Mouse (Mus musculus): ENCODE data around the gene Lama4.

Lama4 gene

DNA sequence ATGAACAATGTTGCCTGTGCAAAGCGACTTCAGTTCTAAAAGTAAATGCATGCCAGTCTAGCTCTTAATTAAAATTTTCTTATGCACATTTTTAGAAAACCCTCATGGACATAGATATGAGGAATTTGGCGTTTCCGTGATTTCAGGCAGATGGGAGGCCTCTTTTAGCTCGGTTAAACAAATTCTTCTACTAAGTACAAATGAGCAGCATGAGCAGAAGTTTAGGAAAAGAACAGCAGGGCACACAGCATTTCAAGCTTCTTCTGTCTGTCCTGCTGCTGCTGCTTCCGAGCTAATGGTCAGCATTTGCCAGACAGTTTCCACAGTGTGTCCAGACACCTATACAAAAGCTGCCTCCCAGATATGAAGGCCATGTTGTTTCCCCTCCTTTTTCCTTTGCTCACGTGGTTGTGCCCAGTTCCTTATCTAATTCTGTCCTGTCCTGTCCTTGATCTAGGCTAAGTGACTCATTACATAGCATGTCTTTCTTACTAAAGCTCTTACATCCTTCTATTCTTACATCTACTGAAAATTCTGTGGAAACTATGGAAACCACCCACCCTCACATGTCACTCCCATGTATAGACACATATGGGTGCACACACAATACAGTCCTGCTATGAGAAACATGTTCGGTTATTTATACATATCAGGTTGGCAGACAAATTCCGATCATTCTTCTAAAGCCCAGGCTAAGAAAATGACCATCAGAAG, 84.4 kb downstream of the Lama4 start:
- in situ Hi-C loops (cut with MboI, MseI): loop anchor here in 1 of 2 experiments (10.0 to 25.0 kb wide), 2 partner anchors 515 to 1962 kb away; no protein-coding TSS in a partner anchor

DNA sequence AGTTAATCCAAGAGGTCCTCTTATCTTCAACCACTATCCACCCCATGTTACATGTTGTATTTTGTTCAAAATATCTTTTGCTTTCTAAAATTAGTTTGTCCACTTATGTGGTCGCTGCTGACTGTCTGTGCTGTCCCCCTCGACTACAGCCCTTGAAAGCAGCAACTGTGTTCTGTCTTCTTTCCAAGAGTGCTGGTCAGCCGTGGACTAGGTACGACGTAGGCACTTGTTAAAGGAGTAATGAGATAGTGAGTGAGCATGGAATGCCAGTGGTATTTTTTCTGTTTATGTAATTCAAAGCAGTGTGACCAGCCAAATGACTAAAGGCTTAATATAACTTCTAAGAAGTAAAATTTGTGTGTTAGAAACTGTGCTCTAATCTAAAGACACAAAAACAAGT, 90.7 kb downstream of the Lama4 start:
- in situ Hi-C loops (cut with MboI, MseI): loop anchor here in 1 of 2 experiments (10.0 to 25.0 kb wide), 2 partner anchors 521 to 1969 kb away; no protein-coding TSS in a partner anchor

DNA sequence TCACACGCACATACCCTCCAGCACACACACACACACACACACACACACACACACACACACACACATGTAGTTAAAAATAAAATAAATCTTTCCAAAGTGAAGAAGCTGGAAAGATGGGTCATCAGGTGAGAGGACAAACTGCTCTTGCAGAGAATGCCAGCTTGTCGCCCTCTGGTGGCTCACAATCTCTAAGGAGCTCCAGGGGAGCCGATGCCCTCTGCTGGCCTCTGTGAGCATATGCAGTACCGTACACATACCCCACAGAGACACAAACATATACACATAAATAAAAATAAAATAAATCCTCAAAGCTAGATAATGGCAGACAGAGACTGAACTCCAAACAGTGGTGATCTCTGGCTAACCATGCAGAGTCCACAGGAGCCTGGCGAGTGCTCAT, 99.4 kb downstream of the Lama4 start:
- in situ Hi-C loops (cut with MboI, MseI): loop anchor here in 1 of 2 experiments (25.0 kb wide), 1 partner anchor 1977 kb away; no protein-coding TSS in a partner anchor

DNA sequence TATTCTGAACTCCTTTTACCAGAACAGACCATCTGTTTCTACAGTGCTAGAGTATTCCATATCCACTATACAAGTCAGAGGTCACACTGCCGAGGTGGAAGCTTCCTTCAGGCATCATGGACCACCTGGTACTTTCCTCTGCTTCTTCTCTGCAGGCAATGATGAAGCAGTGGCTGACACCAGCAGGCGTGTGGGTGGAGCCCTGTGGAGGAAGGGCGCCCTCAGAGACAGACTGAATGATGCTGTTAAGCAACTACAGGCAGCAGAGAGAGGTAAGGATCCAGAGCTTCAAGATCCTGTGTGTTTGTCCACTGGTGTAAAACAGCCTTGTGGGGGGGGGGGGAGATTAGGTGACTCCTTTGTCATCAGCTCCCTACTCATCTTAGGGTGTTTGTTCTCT, 100.1 kb downstream of the Lama4 start:
- in situ Hi-C loops (cut with MboI, MseI): loop anchor here in 1 of 2 experiments (25.0 kb wide), 1 partner anchor 1978 kb away; no protein-coding TSS in a partner anchor

DNA sequence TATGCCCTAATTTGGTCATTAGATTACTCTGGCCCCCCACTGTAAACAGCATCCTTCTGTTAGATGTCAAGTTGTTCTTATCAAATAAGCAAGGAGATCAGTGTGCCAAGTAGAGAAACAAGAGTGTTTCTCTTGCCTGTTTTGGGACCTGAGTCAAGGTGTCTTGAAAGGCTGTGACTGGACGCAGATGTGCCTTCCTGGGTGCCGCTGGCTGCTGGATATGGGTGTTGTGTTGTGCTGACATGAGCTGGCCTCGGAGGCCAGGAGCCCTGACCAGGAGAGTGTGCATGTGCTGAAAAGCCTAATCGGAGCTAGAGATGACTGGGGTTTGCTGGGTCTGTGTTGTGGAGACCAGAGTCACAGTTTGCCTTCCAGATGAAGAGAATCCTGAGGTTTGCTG, 100.7 kb downstream of the Lama4 start:
- in situ Hi-C loops (cut with MboI, MseI): loop anchor here in 1 of 2 experiments (25.0 kb wide), 1 partner anchor 1979 kb away; no protein-coding TSS in a partner anchor

DNA sequence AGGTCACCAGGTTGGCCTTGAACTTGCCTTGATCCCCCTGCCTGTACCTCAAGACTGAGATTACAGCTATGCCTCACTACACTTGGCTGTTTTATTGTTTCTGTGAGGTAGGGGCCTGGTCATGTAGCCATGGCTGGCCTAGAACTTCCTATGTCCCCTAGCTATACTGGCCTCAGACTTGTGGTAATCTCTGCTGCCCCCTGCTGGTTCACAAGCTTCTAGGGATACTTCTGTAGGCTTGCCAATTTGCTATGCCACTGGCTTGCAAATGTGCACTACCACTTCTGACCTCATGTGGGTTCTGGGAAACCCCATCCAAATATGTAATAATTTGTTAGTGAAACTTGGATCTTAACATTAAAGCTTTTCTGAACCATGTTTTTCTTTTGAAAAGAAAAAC, 101.6 kb downstream of the Lama4 start:
- in situ Hi-C loops (cut with MboI, MseI): loop anchor here in 1 of 2 experiments (25.0 kb wide), 1 partner anchor 1980 kb away; no protein-coding TSS in a partner anchor

DNA sequence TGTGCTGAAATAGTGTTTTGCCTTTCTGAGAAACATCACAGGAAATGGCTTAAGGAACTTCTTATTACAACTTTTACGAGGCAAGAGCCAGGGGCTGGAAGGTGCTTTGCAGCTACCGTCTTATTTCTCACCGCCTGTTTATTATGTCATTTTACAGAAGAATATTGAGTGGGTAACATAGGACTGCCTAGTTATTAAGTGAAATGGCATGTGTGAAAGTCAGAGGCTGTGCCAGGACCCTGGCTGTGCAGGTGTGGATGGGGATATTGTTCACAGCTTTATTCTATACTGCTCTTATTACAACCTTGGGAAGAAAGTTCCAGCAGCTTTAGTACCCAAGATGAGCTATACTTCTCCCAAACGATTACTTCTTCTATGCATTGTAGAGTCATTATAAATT, 106.7 kb downstream of the Lama4 start:
- in situ Hi-C loops (cut with MboI, MseI): loop anchor here in 1 of 2 experiments (25.0 kb wide), 1 partner anchor 1985 kb away; no protein-coding TSS in a partner anchor

DNA sequence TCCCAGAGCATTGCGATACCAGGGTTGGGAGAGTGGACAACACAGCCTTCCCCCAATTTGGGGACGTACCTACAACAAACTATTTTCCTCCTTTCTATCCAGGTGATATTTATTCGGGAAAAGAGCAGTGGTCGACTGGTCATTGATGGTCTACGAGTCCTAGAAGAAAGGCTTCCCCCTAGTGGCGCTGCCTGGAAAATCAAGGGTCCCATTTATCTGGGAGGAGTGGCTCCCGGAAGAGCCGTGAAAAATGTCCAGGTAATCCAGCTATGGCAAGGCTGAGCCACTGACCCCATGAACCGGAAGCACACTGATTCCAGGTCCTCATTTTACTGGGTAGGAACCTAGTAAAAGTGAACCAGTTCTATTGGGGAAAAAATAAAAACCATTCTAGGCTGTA, 131.7 kb downstream of the Lama4 start:
- in situ Hi-C loops (cut with MboI, MseI): loop anchor here in 1 of 2 experiments (25.0 kb wide), 1 partner anchor 1665 kb away; no protein-coding TSS in a partner anchor

DNA sequence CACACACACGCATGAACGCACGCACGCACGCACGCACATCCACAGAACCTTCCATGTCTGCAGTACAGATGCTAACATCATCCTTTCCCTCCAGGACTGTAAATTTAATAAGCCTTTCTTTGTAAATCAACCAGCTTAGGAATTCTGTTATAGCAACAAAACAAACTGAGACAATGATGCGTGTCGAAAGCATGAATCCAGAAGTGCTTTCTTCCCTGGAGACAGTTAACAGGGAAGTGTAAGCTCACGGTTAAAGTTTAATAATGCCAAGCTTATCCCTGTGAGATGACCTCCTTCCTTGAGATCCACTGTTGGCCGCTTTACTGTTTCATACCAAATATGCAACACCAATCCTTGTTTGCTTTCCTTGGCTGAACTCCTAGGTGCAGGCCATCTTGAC, 133.4 kb downstream of the Lama4 start:
- in situ Hi-C loops (cut with MboI, MseI): loop anchor here in 1 of 2 experiments (25.0 kb wide), 1 partner anchor 1664 kb away; no protein-coding TSS in a partner anchor

DNA sequence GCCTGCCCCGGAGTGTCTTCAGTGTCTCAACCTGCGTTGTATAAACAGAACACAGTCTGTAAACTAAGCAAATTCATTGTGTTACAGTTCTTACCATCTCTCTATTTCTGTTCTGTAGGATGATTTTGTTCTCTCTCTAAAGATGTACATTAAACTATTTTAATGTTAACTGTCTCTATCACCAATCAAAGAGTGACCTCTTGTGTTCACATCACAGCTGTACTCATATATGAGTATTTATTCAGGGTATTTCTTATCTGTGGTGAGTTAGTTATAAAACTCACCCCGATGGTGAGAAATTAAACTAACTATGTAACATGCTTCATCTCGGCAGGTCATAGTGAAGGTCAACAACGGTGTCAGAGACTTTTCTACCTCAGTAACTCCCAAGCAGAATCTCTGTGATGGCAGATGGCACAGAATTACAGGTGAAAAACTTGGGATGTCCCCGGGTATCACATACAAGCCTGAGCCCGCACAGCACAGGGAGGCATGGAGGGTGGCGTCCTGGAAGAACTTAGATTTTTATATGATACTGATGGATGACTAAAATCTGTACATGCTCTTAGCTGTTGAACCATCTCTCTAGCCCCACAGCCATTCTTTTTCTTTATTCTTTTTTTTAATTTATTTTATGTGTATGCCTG, 139.6 kb downstream of the Lama4 start:
- in situ Hi-C loops (cut with MboI, MseI): no loop called here

DNA sequence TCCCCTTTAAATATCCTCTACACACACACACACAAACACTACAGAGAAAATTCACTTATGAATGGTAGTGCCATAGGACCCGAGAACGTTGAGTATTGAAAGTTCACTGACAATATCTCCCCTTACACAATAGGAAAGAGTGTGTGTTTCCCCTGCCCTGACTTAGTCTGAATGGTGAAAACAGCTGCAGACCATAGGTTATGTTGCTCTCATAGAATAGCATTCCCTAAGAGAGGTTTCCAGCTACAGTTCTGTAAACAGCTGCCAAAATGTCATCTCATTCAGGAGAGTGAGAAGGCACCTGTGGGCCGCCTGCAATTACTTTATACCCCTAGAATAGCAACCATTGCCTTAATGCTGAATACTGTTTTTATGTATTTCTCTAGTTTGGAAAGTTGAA, 141.1 kb downstream of the Lama4 start:
- in situ Hi-C loops (cut with MboI, MseI): no loop called here

DNA sequence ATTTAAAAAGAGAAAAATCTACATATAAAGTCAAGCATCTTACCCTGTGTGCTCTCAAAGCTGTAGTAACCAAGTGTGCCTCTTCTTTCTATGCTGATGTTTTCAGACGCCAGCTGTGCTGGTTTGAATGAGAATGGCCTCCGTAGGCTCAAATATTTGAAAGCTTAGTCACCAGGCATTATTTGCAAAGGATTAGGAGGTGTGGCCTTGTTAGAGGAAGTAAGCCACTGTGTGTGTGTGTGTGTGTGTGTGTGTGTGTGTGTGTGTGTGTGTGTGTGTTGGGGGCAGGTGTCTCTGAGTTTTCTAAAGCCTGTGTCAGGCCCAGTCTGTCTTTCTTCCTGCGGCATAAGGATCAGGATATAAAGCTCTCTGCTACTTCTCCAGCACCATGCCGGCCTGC, 141.6 kb downstream of the Lama4 start:
- in situ Hi-C loops (cut with MboI, MseI): no loop called here

DNA sequence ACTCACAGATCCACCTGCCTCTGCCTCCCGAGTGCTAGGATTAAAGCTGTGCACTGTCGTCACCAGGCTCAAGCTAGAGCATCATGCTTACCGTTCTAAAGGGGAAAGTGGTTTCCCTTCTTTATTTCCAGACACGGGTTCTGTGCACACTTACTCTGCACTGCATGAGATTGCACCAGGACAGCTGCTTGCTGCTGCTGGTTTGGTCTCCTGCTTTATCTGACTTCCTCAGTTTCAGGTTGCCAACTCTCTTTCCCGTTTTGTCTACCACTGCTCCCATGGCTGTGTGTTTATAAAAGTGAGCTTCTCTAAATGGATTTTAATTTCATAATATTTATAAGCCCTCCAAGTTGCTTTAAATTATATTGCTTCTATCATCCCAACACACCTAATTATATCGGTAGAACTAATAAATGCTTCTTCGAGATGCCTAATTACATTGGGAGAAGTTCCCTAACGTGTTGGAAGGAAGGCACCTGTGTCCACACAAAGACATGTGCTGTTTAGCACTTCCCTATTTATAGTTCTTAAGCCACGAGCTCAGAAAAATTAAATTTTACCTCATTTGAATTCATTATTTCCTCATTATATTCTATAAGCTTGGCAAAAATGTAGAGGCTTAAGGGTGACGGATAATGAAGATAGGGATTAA, 143.6 kb downstream of the Lama4 start:
- in situ Hi-C loops (cut with MboI, MseI): no loop called here

DNA sequence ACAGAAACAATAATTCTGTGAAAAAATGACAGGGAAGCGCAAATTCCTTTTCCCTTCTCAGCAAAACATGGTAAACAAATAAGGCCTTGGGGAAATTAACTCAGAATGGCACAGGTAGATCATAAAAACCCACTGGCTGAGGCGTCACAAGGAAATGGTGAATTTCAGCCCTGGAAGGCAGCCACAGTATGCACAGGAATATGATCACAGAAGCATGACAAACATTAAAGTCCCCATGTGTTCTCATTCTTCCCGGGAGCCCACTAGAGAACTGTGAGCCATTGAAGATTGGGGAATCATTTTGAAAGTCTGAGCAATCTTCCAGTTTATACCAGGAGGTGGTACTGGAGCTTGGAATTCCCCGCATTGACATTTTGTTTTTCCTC, 144.2 kb downstream of the Lama4 start:
- in situ Hi-C loops (cut with MboI, MseI): no loop called here

DNA sequence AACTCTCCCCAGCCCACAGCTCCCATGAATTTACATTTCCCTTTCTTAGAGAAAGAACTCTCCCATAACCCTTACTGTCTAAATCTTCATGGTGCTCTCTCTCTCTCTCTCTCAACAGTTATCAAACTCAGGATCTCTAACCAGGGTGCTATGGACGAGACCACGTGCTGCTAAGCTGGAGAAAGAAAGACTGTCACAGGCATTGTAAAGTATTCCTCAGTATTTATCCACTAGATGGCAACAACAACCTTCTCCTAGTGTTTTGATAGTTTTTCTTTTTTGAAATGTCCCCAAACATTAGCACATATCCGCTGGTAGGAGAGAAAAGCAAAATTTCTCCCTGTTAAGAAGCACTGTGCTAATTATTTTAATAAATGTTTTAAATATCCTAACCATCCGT, 156.1 kb downstream of the Lama4 start:
- in situ Hi-C loops (cut with MboI, MseI): no loop called here

DNA sequence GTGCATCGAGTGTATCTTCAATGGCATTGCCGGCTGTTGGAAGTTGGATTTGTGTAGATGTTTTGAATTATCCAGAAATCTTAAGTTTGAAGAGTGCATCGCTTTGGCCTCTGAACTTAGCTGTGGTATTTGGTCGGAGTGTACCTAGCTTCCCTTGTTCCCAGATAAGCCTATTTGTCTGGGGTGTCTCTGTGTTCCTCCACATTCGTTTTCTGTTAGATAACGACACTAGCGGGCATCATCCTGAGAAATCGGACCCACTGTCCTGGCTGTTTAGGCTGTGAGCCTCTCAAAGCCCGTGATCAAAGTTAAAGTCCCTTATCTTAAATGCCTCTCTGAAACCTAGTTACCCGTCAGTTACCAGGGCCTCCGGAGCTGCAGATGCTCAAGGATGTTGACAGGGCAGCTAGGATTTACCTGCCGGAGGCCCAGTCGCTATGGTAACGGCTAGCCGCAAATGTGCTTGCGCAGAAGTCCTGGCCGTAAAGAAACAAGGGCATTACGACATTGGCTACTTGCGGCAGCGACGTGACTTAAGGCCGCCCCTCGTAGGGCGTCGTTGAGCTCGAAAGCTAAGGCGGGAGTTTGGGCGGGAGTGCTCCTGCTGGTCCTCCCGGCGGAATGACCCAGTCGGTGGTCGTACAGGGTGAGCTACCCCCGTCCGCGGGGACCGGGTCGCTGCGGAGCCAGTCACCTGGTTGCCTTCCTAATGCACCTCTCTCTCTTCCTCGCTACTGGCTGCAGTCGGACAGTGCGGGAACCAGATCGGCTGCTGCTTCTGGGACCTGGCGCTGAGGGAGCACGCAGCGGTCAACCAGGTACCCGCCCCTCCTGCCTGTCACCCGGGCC, 168.4 kb downstream of the Lama4 start, which contains the start of the genes Fam229b and Tube1:
TSS of gene Fam229b (minus strand) at position 453 of the 849 bp plus-strand sequence.
TSS of gene Tube1 (plus strand) at position 515 of the 849 bp plus-strand sequence.
- in situ Hi-C loops (cut with MboI, MseI): no loop called here

DNA sequence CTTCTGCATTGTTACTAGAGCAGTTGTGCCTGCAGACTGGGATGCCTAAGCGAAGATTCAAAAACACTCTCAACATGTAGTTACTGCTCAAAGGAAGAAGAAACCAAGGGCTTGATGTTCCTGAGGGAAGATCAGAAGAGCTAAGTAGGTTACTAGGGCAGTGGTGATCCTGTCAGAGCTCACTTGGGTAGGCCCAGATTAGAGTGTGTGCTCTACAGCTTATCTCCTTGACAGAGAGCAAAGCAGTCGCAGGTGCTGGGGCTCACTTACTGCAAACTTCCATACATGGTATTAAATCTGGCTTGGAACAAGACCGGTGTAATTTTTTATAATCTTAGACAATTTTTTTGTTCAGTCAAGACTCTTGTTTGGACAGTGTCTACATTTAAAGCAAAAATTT, 172.5 kb downstream of the Lama4 start:
- in situ Hi-C loops (cut with MboI, MseI): no loop called here

DNA sequence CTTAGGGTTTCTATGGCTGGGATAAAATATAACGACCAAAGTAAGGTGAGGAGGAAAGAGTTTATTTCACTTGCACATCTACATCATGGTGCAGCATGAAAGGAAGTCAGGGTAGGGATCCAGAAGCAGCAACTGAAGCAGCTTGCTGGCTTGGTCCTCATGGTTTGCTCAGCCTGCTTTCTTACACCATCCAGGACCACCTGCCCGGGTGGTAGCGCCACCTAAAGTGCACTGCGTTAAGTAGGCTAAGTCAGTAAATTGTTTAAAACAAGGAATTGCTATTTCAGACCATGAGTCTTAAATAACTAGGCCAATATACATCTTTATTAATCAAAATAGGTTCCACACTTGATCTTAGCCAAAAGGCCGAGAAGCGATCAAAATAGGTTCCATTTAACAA, 173.4 kb downstream of the Lama4 start:
- in situ Hi-C loops (cut with MboI, MseI): no loop called here

DNA sequence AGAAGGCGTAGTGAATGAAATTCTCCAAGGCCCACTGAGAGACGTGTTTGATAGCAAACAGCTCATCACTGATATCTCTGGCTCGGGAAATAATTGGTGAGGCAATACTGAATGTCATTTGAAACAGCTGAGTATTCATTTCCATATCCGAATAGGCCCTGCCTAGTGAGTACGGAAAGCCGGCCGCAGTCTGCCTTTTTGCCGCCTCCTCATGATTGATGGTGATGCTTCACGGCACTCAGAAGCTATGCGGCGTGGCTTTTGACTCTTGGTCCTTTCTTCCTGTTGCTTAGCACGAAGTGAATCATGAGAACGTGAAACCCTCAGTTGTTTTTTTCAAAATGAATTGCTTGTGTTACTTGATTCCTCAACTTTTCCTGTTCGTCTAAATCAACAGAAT, 175.5 kb downstream of the Lama4 start:
- in situ Hi-C loops (cut with MboI, MseI): no loop called here

DNA sequence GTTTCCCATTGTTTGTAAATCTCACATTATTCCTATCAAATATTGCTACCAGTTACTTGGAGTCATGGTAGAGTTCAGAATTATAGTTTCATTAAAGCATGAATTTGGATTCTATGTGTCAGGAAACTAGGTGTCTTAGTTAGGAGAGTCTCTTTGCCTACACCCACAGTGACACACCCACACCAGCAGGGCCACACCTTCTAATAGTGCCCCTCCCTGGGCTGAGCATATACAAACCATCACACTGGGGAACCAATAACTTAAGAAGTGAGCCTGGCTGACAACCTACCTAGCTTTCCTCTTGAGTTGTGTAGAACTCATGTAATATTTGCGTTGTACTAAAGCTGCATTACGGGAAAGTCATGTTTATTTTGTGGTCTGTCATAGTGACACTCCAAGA, 176.1 kb downstream of the Lama4 start:
- in situ Hi-C loops (cut with MboI, MseI): no loop called here

DNA sequence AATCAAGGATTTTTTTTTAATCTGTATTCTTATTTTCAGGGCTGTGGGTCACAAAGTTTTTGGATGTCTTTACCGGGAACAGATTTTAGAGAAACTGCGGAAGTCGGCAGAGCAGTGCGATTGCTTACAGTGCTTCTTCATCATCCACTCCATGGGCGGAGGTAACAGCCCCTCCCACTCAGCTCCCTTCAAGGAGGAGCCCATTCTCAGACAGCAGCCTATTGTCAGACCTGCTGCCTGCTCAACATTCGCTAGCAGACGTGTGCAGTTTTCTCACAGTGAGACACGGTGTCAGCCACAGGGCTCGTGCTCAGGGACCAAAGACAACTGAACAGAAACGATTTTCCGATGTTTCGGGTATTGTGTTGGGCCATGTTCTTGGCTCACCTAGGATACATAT, 176.9 kb downstream of the Lama4 start:
- in situ Hi-C loops (cut with MboI, MseI): no loop called here
